Mouse (Mus musculus): ENCODE results near the gene Ddc.

Gene Ddc

GRCm38 (mm10) chr11:11876366-11876765, 21.6 kb downstream of the Ddc start:
- Histone ChIP-seq H3K36me3 (ENCODE audit: control insufficient read depth, insufficient read depth, low read length, poor library complexity, severe bottlenecking) (no peaks in the 10 kb centered on the region), H3K27me3 (ENCODE audit: control insufficient read depth, insufficient read depth, low read length, poor library complexity, severe bottlenecking) (no peaks in the 10 kb centered on the region)
- DNase-seq (ENCODE audit: low read depth, low spot score): no peak

- Histone ChIP-seq H3K27me3 (ENCODE audit: control insufficient read depth, insufficient read depth, low read length, poor library complexity, severe bottlenecking) (no peaks in the 10 kb centered on the region), H3K36me3 (ENCODE audit: control insufficient read depth, insufficient read depth, low read length, poor library complexity, severe bottlenecking) (no peaks in the 10 kb centered on the region)
- no peak for DNase-seq (ENCODE audit: low read depth, low spot score)
Measured at GRCm38 (mm10) chr11:11875230-11875629, 22.7 kb downstream of the Ddc start.

GRCm38 (mm10) chr11:11873023-11873908, 24.7 kb downstream of the Ddc start:
- H3K36me3 ChIP-seq (ENCODE audit: control insufficient read depth, insufficient read depth, low read length, poor library complexity, severe bottlenecking): no peaks in the 10 kb centered on the region
- DNase-seq (ENCODE audit: low read depth, low spot score): no peak
- H3K27me3 ChIP-seq (ENCODE audit: control insufficient read depth, insufficient read depth, low read length, poor library complexity, severe bottlenecking): no peaks in the 10 kb centered on the region

- no peaks in the 10 kb centered on the region for H3K27me3 ChIP-seq (ENCODE audit: control insufficient read depth, insufficient read depth, low read length, poor library complexity, severe bottlenecking)
- H3K36me3 ChIP-seq (ENCODE audit: control insufficient read depth, insufficient read depth, low read length, poor library complexity, severe bottlenecking): no peaks in the 10 kb centered on the region
- DNase-seq (ENCODE audit: low read depth, low spot score): peak; percentile 25
Measured at GRCm38 (mm10) chr11:11872140-11872795, 25.7 kb downstream of the Ddc start.

- no peak for DNase-seq (ENCODE audit: low read depth, low spot score)
- H3K27me3 ChIP-seq (ENCODE audit: control insufficient read depth, insufficient read depth, low read length, poor library complexity, severe bottlenecking): no peaks in the 10 kb centered on the region
Measured at GRCm38 (mm10) chr11:11871197-11871813, 26.6 kb downstream of the Ddc start.

GRCm38 (mm10) chr11:11867971-11868481, 29.9 kb downstream of the Ddc start:
- no peaks in the 10 kb centered on the region for H3K36me3 ChIP-seq (ENCODE audit: control insufficient read depth, insufficient read depth, low read length, poor library complexity, severe bottlenecking)
- no peak for DNase-seq (ENCODE audit: low read depth, low spot score)
- no peaks in the 10 kb centered on the region for H3K27me3 ChIP-seq (ENCODE audit: control insufficient read depth, insufficient read depth, low read length, poor library complexity, severe bottlenecking)

More at GRCm38 (mm10) chr11:11871197-11871813, 26.6 kb downstream of the Ddc start:
- H3K36me3 ChIP-seq (ENCODE audit: control insufficient read depth, insufficient read depth, low read length, poor library complexity, severe bottlenecking): no peaks in the 10 kb centered on the region

- no peak for DNase-seq (ENCODE audit: low read depth, low spot score)
- no peaks in the 10 kb centered on the region for H3K27me3 ChIP-seq (ENCODE audit: control insufficient read depth, insufficient read depth, low read length, poor library complexity, severe bottlenecking)
- H3K36me3 ChIP-seq (ENCODE audit: control insufficient read depth, insufficient read depth, low read length, poor library complexity, severe bottlenecking): no peaks in the 10 kb centered on the region
Measured at GRCm38 (mm10) chr11:11866696-11867095, 31.2 kb downstream of the Ddc start.

- Histone ChIP-seq H3K27me3 (ENCODE audit: control insufficient read depth, insufficient read depth, low read length, poor library complexity, severe bottlenecking) (no peaks in the 10 kb centered on the region), H3K36me3 (ENCODE audit: control insufficient read depth, insufficient read depth, low read length, poor library complexity, severe bottlenecking) (no peaks in the 10 kb centered on the region)
- no peak for DNase-seq (ENCODE audit: low read depth, low spot score)
Measured at GRCm38 (mm10) chr11:11865128-11865527, 32.8 kb downstream of the Ddc start.

- no peak for DNase-seq (ENCODE audit: low read depth, low spot score)
- no peaks in the 10 kb centered on the region for H3K36me3 ChIP-seq (ENCODE audit: control insufficient read depth, insufficient read depth, low read length, poor library complexity, severe bottlenecking)
- H3K27me3 ChIP-seq (ENCODE audit: control insufficient read depth, insufficient read depth, low read length, poor library complexity, severe bottlenecking): no peaks in the 10 kb centered on the region
Measured at GRCm38 (mm10) chr11:11864446-11865101, 33.4 kb downstream of the Ddc start.

GRCm38 (mm10) chr11:11862502-11862901, 35.4 kb downstream of the Ddc start:
- Histone ChIP-seq H3K36me3 (ENCODE audit: control insufficient read depth, insufficient read depth, low read length, poor library complexity, severe bottlenecking) (no peaks in the 10 kb centered on the region), H3K27me3 (ENCODE audit: control insufficient read depth, insufficient read depth, low read length, poor library complexity, severe bottlenecking) (no peaks in the 10 kb centered on the region)
- DNase-seq (ENCODE audit: low read depth, low spot score): no peak

GRCm38 (mm10) chr11:11856959-11857358, 41.0 kb downstream of the Ddc start:
- no peak for DNase-seq (ENCODE audit: low read depth, low spot score)
- Histone ChIP-seq H3K27me3 (ENCODE audit: control insufficient read depth, insufficient read depth, low read length, poor library complexity, severe bottlenecking) (no peaks in the 10 kb centered on the region; the same call in 1 of the 2 replicates), H3K36me3 (ENCODE audit: control insufficient read depth, insufficient read depth, low read length, poor library complexity, severe bottlenecking) (no peaks in the 10 kb centered on the region)

GRCm38 (mm10) chr11:11855685-11856131, 42.2 kb downstream of the Ddc start:
- no peaks in the 10 kb centered on the region for H3K36me3 ChIP-seq (ENCODE audit: control insufficient read depth, insufficient read depth, low read length, poor library complexity, severe bottlenecking)
- H3K27me3 ChIP-seq (ENCODE audit: control insufficient read depth, insufficient read depth, low read length, poor library complexity, severe bottlenecking): no peaks in the 10 kb centered on the region; the same call in 1 of the 2 replicates
- no peak for DNase-seq (ENCODE audit: low read depth, low spot score)

- no peaks in the 10 kb centered on the region; the same call in 1 of the 2 replicates for H3K27me3 ChIP-seq (ENCODE audit: control insufficient read depth, insufficient read depth, low read length, poor library complexity, severe bottlenecking)
Measured at GRCm38 (mm10) chr11:11855061-11855672, 42.8 kb downstream of the Ddc start.

More at GRCm38 (mm10) chr11:11855061-11855672, 42.8 kb downstream of the Ddc start:
- DNase-seq (ENCODE audit: low read depth, low spot score): no peak
- H3K36me3 ChIP-seq (ENCODE audit: control insufficient read depth, insufficient read depth, low read length, poor library complexity, severe bottlenecking): no peaks in the 10 kb centered on the region
